Mouse (Mus musculus) cerebellum, postnatal 36 days (tissue): ENCODE measurements around the gene Prss56.
A peak's percentile ranks its signal among the peaks of the same experiment; 100 is the strongest.

Experiments used
- DNase-seq, 2 experiments: peaks; one replicate each; pipeline ENCODE4 v3.0.0; 2021 to 2022; ENCODE audit warnings: mixed read lengths in 2 of 2

The Prss56 gene

GRCm38 (mm10) chr1:87183013-87183412, at the start of gene Prss56:
Gene Prss56, plus strand, starts transcription at chr1:87183313.
- no peak for DNase-seq

GRCm38 (mm10) chr1:87141550-87141949, 41.6 kb upstream of the Prss56 start:
- no peak for DNase-seq

GRCm38 (mm10) chr1:87142456-87142855, 40.7 kb upstream of the Prss56 start:
- peak; percentile 14 to 26 for DNase-seq

- no peak for DNase-seq
Observed at GRCm38 (mm10) chr1:87143141-87143540, 40.0 kb upstream of the Prss56 start.

GRCm38 (mm10) chr1:87149422-87149821, 33.7 kb upstream of the Prss56 start:
- DNase-seq, result no peak

- DNase-seq, result no peak
Observed at GRCm38 (mm10) chr1:87151286-87151685, 31.8 kb upstream of the Prss56 start.

GRCm38 (mm10) chr1:87153776-87154500, 29.2 kb upstream of the Prss56 start:
- DNase-seq, result no peak

GRCm38 (mm10) chr1:87154501-87155120, 28.5 kb upstream of the Prss56 start:
- no peak for DNase-seq

- no peak for DNase-seq
Observed at GRCm38 (mm10) chr1:87155531-87156198, 27.4 kb upstream of the Prss56 start.

- DNase-seq, result no peak
Observed at GRCm38 (mm10) chr1:87156199-87156587, 26.9 kb upstream of the Prss56 start, which contains the start of gene Ecel1. Gene Ecel1, minus strand, starts transcription at chr1:87156521.

- no peak for DNase-seq
Observed at GRCm38 (mm10) chr1:87159396-87159795, 23.7 kb upstream of the Prss56 start.

- no peak for DNase-seq
Observed at GRCm38 (mm10) chr1:87164164-87164795, 18.8 kb upstream of the Prss56 start.

GRCm38 (mm10) chr1:87164796-87165184, 18.3 kb upstream of the Prss56 start:
- no peak for DNase-seq

- no peak for DNase-seq
Observed at GRCm38 (mm10) chr1:87170458-87170857, 12.7 kb upstream of the Prss56 start.

- no peak for DNase-seq
Observed at GRCm38 (mm10) chr1:87171312-87171711, 11.8 kb upstream of the Prss56 start.

GRCm38 (mm10) chr1:87172316-87172715, 10.8 kb upstream of the Prss56 start:
- DNase-seq, result no peak

GRCm38 (mm10) chr1:87174006-87174955, 8.8 kb upstream of the Prss56 start:
- peak; percentile 50 to 57 for DNase-seq

GRCm38 (mm10) chr1:87175852-87176292, 7.2 kb upstream of the Prss56 start:
- DNase-seq, result no peak

- DNase-seq, result no peak
Observed at GRCm38 (mm10) chr1:87180896-87181295, 2.2 kb upstream of the Prss56 start.

GRCm38 (mm10) chr1:87183998-87184750, 1.1 kb downstream of the Prss56 start:
- no peak for DNase-seq

- DNase-seq, result peak; percentile 72 to 76
Observed at GRCm38 (mm10) chr1:87184751-87185139, 1.6 kb downstream of the Prss56 start.
